Mouse (Mus musculus): ENCODE data around the gene Actc1.

- no peak for TF ChIP-seq GATA1 (IDR thresholded peaks at IDR 0.05; ENCODE audit: borderline replicate concordance, low read length)
- TF ChIP-seq FLI1 (IDR thresholded peaks at IDR 0.05; ENCODE audit: low read length), result no peak
Measured at GRCm38 (mm10) chr2:114097627-114098026, 44.3 kb upstream of the Actc1 start.

Data from megakaryocyte, embryonic 14.5 days (primary cell).